In genomic region chr14:105630867-105631680, GRCm38 (mm10) we compare ENCODE assay signal across 11 mouse cellular contexts.
DNase-seq lines count a peak whose midpoint lies in the region; ATAC-seq and TF ChIP-seq lines count a peak whose summit lies in the region.
"Had no signal": no experiment of that assay in that cellular context is flagged by ENCODE, and none has a peak within 500 bp of the region (broad histone marks: within the 10 kb centered on the region; RNA-seq: fewer than 3 reads in every experiment).

No protein-coding gene starts in this region.

- no peak for TF ChIP-seq EP300 in liver, postnatal 0 days (IDR thresholded peaks at IDR 0.05; ENCODE audit: low read depth)

- H3K4me2 ChIP-seq in forebrain, embryonic 11.5 days (ENCODE audit: low read depth, low read length, severe bottlenecking): no peak overlapping the region
- H3K4me2 ChIP-seq in midbrain, embryonic 11.5 days: no peak overlapping the region
- H3K4me2 ChIP-seq in liver, postnatal 0 days (ENCODE audit: low read depth, low read length): no peak overlapping the region
- H3K4me2 ChIP-seq: lung, embryonic 14.5 days had no signal

- no peak for DNase-seq in forebrain, embryonic 11.5 days (ENCODE audit: low spot score)
- DNase-seq in forebrain, embryonic 10.5 days (ENCODE audit: extremely low spot score, low spot score): no peak
- DNase-seq in layer of hippocampus, adult 11-12 months (ENCODE audit: low spot score): peak; percentile 75
- no peak for DNase-seq in midbrain, embryonic 11.5 days (ENCODE audit: low spot score, missing footprints)
- DNase-seq in urinary bladder, postnatal 4 days (ENCODE audit: low spot score in 2 of 2): no peak
- DNase-seq in liver, postnatal 0 days: no peak
- DNase-seq: gastrocnemius, postnatal 36 days; lung, embryonic 14.5 days; retina, postnatal 1 day had no signal

- ATAC-seq in forebrain, embryonic 11.5 days (replicated peaks; ENCODE audit: low FRiP score): peak; percentile 78
- ATAC-seq in midbrain, embryonic 11.5 days (ENCODE audit: low FRiP score): peak; percentile 81
- no peak for ATAC-seq in liver, postnatal 0 days
- ATAC-seq in megakaryocyte-erythroid progenitor cell, adult 5-6 weeks (replicated peaks; ENCODE audit: low FRiP score, low TSS enrichment, poor library complexity, severe bottlenecking): no peak

- no peaks in the 10 kb centered on the region for H3K9me3 ChIP-seq in forebrain, embryonic 11.5 days (ENCODE audit: control insufficient read depth, low read length)
- H3K9me3 ChIP-seq in forebrain, embryonic 10.5 days: no peaks in the 10 kb centered on the region
- no peaks in the 10 kb centered on the region for H3K9me3 ChIP-seq in midbrain, embryonic 11.5 days (ENCODE audit: control insufficient read depth, low read length)
- H3K9me3 ChIP-seq in liver, postnatal 0 days (ENCODE audit: low read length): no peaks in the 10 kb centered on the region

- H3K27ac ChIP-seq in forebrain, embryonic 11.5 days (ENCODE audit: low read depth, low read length): peak overlapping the region; percentile 7; the same call in 1 of the 2 replicates
- no peak overlapping the region for H3K27ac ChIP-seq in forebrain, embryonic 10.5 days
- peak overlapping the region; percentile 32; the same call in 1 of the 2 replicates for H3K27ac ChIP-seq in midbrain, embryonic 11.5 days (ENCODE audit: low read depth, low read length)
- H3K27ac ChIP-seq in small intestine, adult 2 months (ENCODE audit: insufficient read depth, low read depth, low read length): peak overlapping the region; percentile 62; the same call in 1 of the 2 replicates
- no peak overlapping the region for H3K27ac ChIP-seq in liver, postnatal 0 days (ENCODE audit: low read depth)

- TF ChIP-seq POLR2A in small intestine, adult 2 months (IDR thresholded peaks at IDR 0.05; ENCODE audit: low read depth, low read length): no peak

- no peaks in the 10 kb centered on the region for H3K36me3 ChIP-seq in forebrain, embryonic 11.5 days (ENCODE audit: control insufficient read depth, insufficient read depth, low read length)
- H3K36me3 ChIP-seq in forebrain, embryonic 10.5 days (replicated peaks): no peaks in the 10 kb centered on the region
- no peaks in the 10 kb centered on the region for H3K36me3 ChIP-seq in midbrain, embryonic 11.5 days (ENCODE audit: control insufficient read depth, insufficient read depth, low read length)
- no peaks in the 10 kb centered on the region for H3K36me3 ChIP-seq in small intestine, adult 2 months (ENCODE audit: control insufficient read depth, insufficient read depth, low read length)
- no peaks in the 10 kb centered on the region for H3K36me3 ChIP-seq in liver, postnatal 0 days (replicated peaks; ENCODE audit: insufficient read depth, low read length)

- H3K4me3 ChIP-seq in forebrain, embryonic 11.5 days (ENCODE audit: low read depth, low read length): no peak overlapping the region
- H3K4me3 ChIP-seq in forebrain, embryonic 10.5 days: no peak overlapping the region
- H3K4me3 ChIP-seq in midbrain, embryonic 11.5 days (ENCODE audit: low read depth, low read length): no peak overlapping the region
- H3K4me3 ChIP-seq in small intestine, adult 2 months (ENCODE audit: low read depth, low read length): no peak overlapping the region
- H3K4me3 ChIP-seq in liver, postnatal 0 days (ENCODE audit: low read depth, low read length): no peak overlapping the region

- no peak for TF ChIP-seq CTCF in small intestine, adult 2 months (IDR thresholded peaks at IDR 0.05; ENCODE audit: extremely low read depth, insufficient read length, insufficient replicate concordance, low read depth, low read length)
- no peak for TF ChIP-seq CTCF in liver, postnatal 0 days (IDR thresholded peaks at IDR 0.05; ENCODE audit: low read depth)

- 53% methylated on average over 9 of the region's 9 CpGs for WGBS in forebrain, embryonic 11.5 days
- WGBS in forebrain, embryonic 10.5 days: 76% methylated on average over 9 of the region's 9 CpGs
- WGBS in midbrain, embryonic 11.5 days: 52% methylated on average over 9 of the region's 9 CpGs
- WGBS in small intestine, adult 2 months: 90% methylated on average over 9 of the region's 9 CpGs
- 85% methylated on average over 9 of the region's 9 CpGs for WGBS in liver, postnatal 0 days (ENCODE audit: insufficient replicate concordance)

- H3K27me3 ChIP-seq in forebrain, embryonic 11.5 days (ENCODE audit: control insufficient read depth, insufficient read depth, low read length): no peaks in the 10 kb centered on the region
- no peaks in the 10 kb centered on the region for H3K27me3 ChIP-seq in forebrain, embryonic 10.5 days (ENCODE audit: poor library complexity, severe bottlenecking)
- no peaks in the 10 kb centered on the region for H3K27me3 ChIP-seq in midbrain, embryonic 11.5 days (ENCODE audit: control insufficient read depth, insufficient read depth, low read length)
- no peaks in the 10 kb centered on the region for H3K27me3 ChIP-seq in small intestine, adult 2 months (ENCODE audit: control insufficient read depth, insufficient read depth, low read length)
- H3K27me3 ChIP-seq in liver, postnatal 0 days (ENCODE audit: insufficient read depth, low read length): no peaks in the 10 kb centered on the region

- no peak overlapping the region for H3K9ac ChIP-seq in forebrain, embryonic 11.5 days (ENCODE audit: low read length)
- H3K9ac ChIP-seq in midbrain, embryonic 11.5 days (ENCODE audit: low read length): no peak overlapping the region
- no peak overlapping the region for H3K9ac ChIP-seq in liver, postnatal 0 days (replicated peaks)
- H3K9ac ChIP-seq: lung, embryonic 14.5 days had no signal

- peaks cover 2% of the 10 kb centered on the region; the same call in 1 of the 2 replicates for H3K4me1 ChIP-seq in forebrain, embryonic 11.5 days (replicated peaks; ENCODE audit: control insufficient read depth, insufficient read depth, low read length)
- peaks cover 15% of the 10 kb centered on the region for H3K4me1 ChIP-seq in forebrain, embryonic 10.5 days
- H3K4me1 ChIP-seq in midbrain, embryonic 11.5 days (ENCODE audit: control insufficient read depth, insufficient read depth, low read length): peaks cover 6% of the 10 kb centered on the region
- H3K4me1 ChIP-seq in small intestine, adult 2 months (ENCODE audit: control insufficient read depth, insufficient read depth, insufficient read length, low read length): peaks cover 10% of the 10 kb centered on the region; the same call in 1 of the 2 replicates
- H3K4me1 ChIP-seq in liver, postnatal 0 days (ENCODE audit: insufficient read depth): no peaks in the 10 kb centered on the region

Comparison
In these comparisons a context has a peak if more than half of its experiments do, and no peak if none do; other contexts are left out.
1. H3K27ac ChIP-seq: peak in forebrain, embryonic 11.5 days (single experiment), midbrain, embryonic 11.5 days (single experiment) and small intestine, adult 2 months (single experiment); none in forebrain, embryonic 10.5 days (single experiment) and liver, postnatal 0 days (single experiment).
2. ATAC-seq: peak in forebrain, embryonic 11.5 days (single experiment) and midbrain, embryonic 11.5 days (single experiment); none in liver, postnatal 0 days (single experiment) and megakaryocyte-erythroid progenitor cell, adult 5-6 weeks (single experiment).